Mouse (Mus musculus): ENCODE measurements at regions not wholly inside any gene's neighbourhood (a gene's known extent, or its start where the extent isn't known, plus 50 kb on each side); places are given as distances from the start of the nearest gene placed in this dataset.

- Histone ChIP-seq H3K4me1 (replicated peaks; ENCODE audit: control insufficient read depth in 2 of 2, insufficient read depth in 2 of 2, low read length in 1 of 2) (no peaks in the 10 kb centered on the region), H3K27ac (no peak overlapping the region), H3K9me3 (ENCODE audit: control insufficient read depth, low read length) (no peaks in the 10 kb centered on the region), H3K9ac (replicated peaks) (no peak overlapping the region), H3K4me3 (ENCODE audit: insufficient read depth in 1 of 2, low read depth in 2 of 2, low read length in 2 of 2) (no peak overlapping the region), H3K27me3 (ENCODE audit: control insufficient read depth, insufficient read depth, low read length) (no peaks in the 10 kb centered on the region), H3K4me2 (ENCODE audit: low read depth) (no peak overlapping the region), H3K36me3 (replicated peaks; ENCODE audit: control insufficient read depth, insufficient read depth, low read depth) (no peaks in the 10 kb centered on the region)
- WGBS (ENCODE audit: insufficient replicate concordance) = 65% methylated on average over 6 of the region's 6 CpGs
- no peak for TF ChIP-seq CTCF (IDR thresholded peaks at IDR 0.05; ENCODE audit: low read depth)
- no peak for TF ChIP-seq EP300 (IDR thresholded peaks at IDR 0.05; ENCODE audit: low read depth)
- no peak for DNase-seq (ENCODE audit: low read depth in 3 of 3, low spot score in 3 of 3)
- ATAC-seq (ENCODE audit: insufficient read depth) = no peak
Observed at GRCm38 (mm10) chr13:31163878-31164495, 190.0 kb downstream of the Gm5447 start.

- Histone ChIP-seq H3K27ac (no peak overlapping the region), H3K9ac (replicated peaks) (no peak overlapping the region), H3K4me2 (ENCODE audit: low read depth) (no peak overlapping the region), H3K36me3 (replicated peaks; ENCODE audit: control insufficient read depth, insufficient read depth, low read depth) (no peaks in the 10 kb centered on the region), H3K4me1 (replicated peaks; ENCODE audit: control insufficient read depth in 2 of 2, insufficient read depth in 2 of 2, low read length in 1 of 2) (no peaks in the 10 kb centered on the region), H3K27me3 (ENCODE audit: control insufficient read depth, insufficient read depth, low read length) (no peaks in the 10 kb centered on the region), H3K9me3 (ENCODE audit: control insufficient read depth, low read length) (no peaks in the 10 kb centered on the region), H3K4me3 (ENCODE audit: insufficient read depth in 1 of 2, low read depth in 2 of 2, low read length in 2 of 2) (no peak overlapping the region)
- no peak for DNase-seq (ENCODE audit: low read depth in 3 of 3, low spot score in 3 of 3)
- TF ChIP-seq EP300 (IDR thresholded peaks at IDR 0.05; ENCODE audit: low read depth) = no peak
- no peak for TF ChIP-seq CTCF (IDR thresholded peaks at IDR 0.05; ENCODE audit: low read depth)
- no peak for ATAC-seq (ENCODE audit: insufficient read depth)
- WGBS (ENCODE audit: insufficient replicate concordance) = 64% methylated on average over 5 of the region's 5 CpGs
Observed at GRCm38 (mm10) chr13:31166286-31166685, 192.3 kb downstream of the Gm5447 start.

- no peak overlapping the region for H3K9ac ChIP-seq (replicated peaks)
- ATAC-seq (ENCODE audit: insufficient read depth) (no peak), DNase-seq (ENCODE audit: low read depth in 3 of 3, low spot score in 3 of 3) (no peak)
- no peak overlapping the region for H3K4me3 ChIP-seq (ENCODE audit: insufficient read depth in 1 of 2, low read depth in 2 of 2, low read length in 2 of 2)
- H3K9me3 ChIP-seq (ENCODE audit: control insufficient read depth, low read length) = no peaks in the 10 kb centered on the region
- no peaks in the 10 kb centered on the region for H3K36me3 ChIP-seq (replicated peaks; ENCODE audit: control insufficient read depth, insufficient read depth, low read depth)
- H3K27ac ChIP-seq = no peak overlapping the region
- H3K4me2 ChIP-seq (ENCODE audit: low read depth) = no peak overlapping the region
- TF ChIP-seq CTCF (IDR thresholded peaks at IDR 0.05; ENCODE audit: low read depth) = no peak
- no peak for TF ChIP-seq EP300 (IDR thresholded peaks at IDR 0.05; ENCODE audit: low read depth)
- H3K27me3 ChIP-seq (ENCODE audit: control insufficient read depth, insufficient read depth, low read length) = no peaks in the 10 kb centered on the region
- WGBS (ENCODE audit: insufficient replicate concordance) = 60% methylated on average over 2 of the region's 2 CpGs
- no peaks in the 10 kb centered on the region for H3K4me1 ChIP-seq (replicated peaks; ENCODE audit: control insufficient read depth in 2 of 2, insufficient read depth in 2 of 2, low read length in 1 of 2)
Observed at GRCm38 (mm10) chr13:31168854-31169253, 194.8 kb downstream of the Gm5447 start.

GRCm38 (mm10) chr13:31171751-31172150 is 197.7 kb downstream of the Gm5447 start:
- H3K27ac ChIP-seq = no peak overlapping the region
- no peaks in the 10 kb centered on the region for H3K9me3 ChIP-seq (ENCODE audit: control insufficient read depth, low read length)
- no peaks in the 10 kb centered on the region for H3K4me1 ChIP-seq (replicated peaks; ENCODE audit: control insufficient read depth in 2 of 2, insufficient read depth in 2 of 2, low read length in 1 of 2)
- no peaks in the 10 kb centered on the region for H3K36me3 ChIP-seq (replicated peaks; ENCODE audit: control insufficient read depth, insufficient read depth, low read depth)
- H3K4me3 ChIP-seq (ENCODE audit: insufficient read depth in 1 of 2, low read depth in 2 of 2, low read length in 2 of 2) = no peak overlapping the region
- no peak overlapping the region for H3K9ac ChIP-seq (replicated peaks)
- H3K27me3 ChIP-seq (ENCODE audit: control insufficient read depth, insufficient read depth, low read length) = no peaks in the 10 kb centered on the region
- ATAC-seq (ENCODE audit: insufficient read depth) = no peak
- TF ChIP-seq CTCF (IDR thresholded peaks at IDR 0.05; ENCODE audit: low read depth) = no peak
- no peak for TF ChIP-seq EP300 (IDR thresholded peaks at IDR 0.05; ENCODE audit: low read depth)
- DNase-seq (ENCODE audit: low read depth in 3 of 3, low spot score in 3 of 3) = no peak
- H3K4me2 ChIP-seq (ENCODE audit: low read depth) = no peak overlapping the region
- 57% methylated on average over 2 of the region's 2 CpGs for WGBS (ENCODE audit: insufficient replicate concordance)

- no peak overlapping the region for H3K4me2 ChIP-seq (ENCODE audit: low read depth)
- H3K4me3 ChIP-seq (ENCODE audit: insufficient read depth in 1 of 2, low read depth in 2 of 2, low read length in 2 of 2) = no peak overlapping the region
- no peaks in the 10 kb centered on the region for H3K9me3 ChIP-seq (ENCODE audit: control insufficient read depth, low read length)
- TF ChIP-seq EP300 (IDR thresholded peaks at IDR 0.05; ENCODE audit: low read depth) (no peak), CTCF (IDR thresholded peaks at IDR 0.05; ENCODE audit: low read depth) (no peak)
- H3K36me3 ChIP-seq (replicated peaks; ENCODE audit: control insufficient read depth, insufficient read depth, low read depth) = no peaks in the 10 kb centered on the region
- H3K27me3 ChIP-seq (ENCODE audit: control insufficient read depth, insufficient read depth, low read length) = no peaks in the 10 kb centered on the region
- 72% methylated on average over 5 of the region's 5 CpGs for WGBS (ENCODE audit: insufficient replicate concordance)
- no peaks in the 10 kb centered on the region for H3K4me1 ChIP-seq (replicated peaks; ENCODE audit: control insufficient read depth in 2 of 2, insufficient read depth in 2 of 2, low read length in 1 of 2)
- no peak overlapping the region for H3K9ac ChIP-seq (replicated peaks)
- ATAC-seq (ENCODE audit: insufficient read depth) (no peak), DNase-seq (ENCODE audit: low read depth in 3 of 3, low spot score in 3 of 3) (no peak)
- no peak overlapping the region for H3K27ac ChIP-seq
Observed at GRCm38 (mm10) chr13:31172580-31172979, 198.6 kb downstream of the Gm5447 start.
